Mouse (Mus musculus): ENCODE measurements around the gene Ctrb1. TPM values are rescaled to one million over a fixed set of nuclear protein-coding genes. Genes with fewer than 3 reads are reported as not detected.

Ctrb1 gene
- total RNA-seq, 2 experiments from 2014 or later: not detected

DNA sequence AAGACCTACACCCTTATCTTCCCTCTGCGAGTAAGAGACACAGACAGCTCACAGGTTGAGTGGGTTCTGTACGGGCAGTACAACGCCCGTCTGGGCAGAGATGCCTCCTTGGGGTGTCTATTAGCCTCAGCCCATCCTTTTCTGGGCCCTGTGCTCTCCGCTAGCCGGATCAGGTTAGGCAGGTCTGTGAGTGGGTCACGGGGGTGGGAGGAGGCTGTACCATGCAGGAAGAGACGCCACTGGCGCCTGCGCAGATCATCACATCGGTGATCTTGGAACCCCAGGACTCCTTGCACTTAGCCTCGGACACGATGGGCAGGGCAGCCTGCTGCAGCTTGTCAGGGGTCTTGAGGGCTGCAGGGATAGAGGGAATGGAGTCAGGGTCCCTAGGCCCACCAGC, 3.9 kb downstream of the Ctrb1 start:
- no peak for DNase-seq (ENCODE audit: low spot score in 2 of 2)

DNA sequence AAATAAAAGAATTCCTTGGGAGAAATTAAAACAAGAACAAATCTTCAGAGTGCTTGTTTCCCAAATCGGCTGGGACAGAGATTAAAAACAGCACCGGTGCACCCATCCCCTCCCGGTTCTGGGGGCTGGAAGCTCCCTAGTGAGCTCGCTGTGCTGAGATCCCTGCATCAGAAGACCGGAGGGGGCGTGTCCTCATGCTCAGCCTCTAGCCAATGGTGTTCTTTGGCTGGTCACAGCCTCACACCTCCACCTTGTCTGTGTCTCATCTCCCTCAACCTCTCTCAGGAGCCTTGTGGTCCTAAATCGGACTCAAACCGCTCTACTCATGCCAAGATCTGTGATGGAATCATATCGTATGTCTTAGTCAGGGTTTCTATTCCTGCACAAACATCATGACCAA, 8.3 kb downstream of the Ctrb1 start:
- no peak for DNase-seq (ENCODE audit: low spot score in 2 of 2)

DNA sequence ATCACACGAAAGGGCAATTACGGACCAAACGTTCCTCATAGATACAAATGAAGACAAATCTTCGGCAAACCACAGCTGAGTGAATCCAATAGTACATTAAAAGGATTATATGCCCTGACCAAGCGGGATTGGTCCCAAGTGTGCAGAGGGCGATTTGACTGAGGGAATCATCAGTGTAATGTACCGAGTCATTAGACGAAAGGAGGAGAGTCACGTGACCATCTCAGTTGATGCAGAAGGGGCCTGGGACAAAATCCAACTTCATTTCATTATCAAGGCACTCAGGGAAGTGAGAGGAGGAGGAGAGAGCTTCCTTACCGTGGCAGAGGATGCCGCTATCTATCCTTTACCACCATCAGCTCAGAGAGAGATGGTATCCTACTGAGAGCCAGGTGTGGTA, 9.7 kb downstream of the Ctrb1 start:
- no peak for DNase-seq (ENCODE audit: low spot score in 2 of 2)

DNA sequence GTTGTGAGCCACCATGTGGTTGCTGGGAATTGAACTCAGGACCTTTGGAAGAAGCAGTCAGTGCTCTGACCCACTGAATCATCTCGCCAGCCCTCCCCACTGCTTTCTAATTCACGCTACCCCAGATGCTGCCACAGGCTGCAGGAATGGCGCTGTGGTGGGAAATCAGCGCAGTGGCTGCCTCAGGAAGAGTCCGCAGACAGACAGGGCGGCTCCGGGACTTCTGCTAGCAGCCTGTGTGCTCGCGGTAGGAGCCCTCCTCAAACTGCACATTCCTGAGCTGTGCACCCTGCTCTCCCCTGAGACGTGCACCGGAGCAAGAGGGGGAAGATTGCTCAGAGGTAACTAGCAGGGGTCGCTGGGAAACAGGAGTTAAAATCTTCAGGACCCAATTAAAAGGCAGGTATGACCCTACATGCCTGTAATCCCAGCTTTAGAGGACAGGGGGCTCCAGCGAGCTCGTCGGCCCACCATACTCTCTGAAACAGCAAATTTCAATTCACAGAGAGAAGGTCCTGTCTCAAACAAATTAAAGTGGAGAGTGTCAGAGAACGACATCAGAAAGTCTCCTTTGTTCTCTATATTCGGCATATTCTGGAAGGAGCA, 10.3 kb downstream of the Ctrb1 start:
- DNase-seq (ENCODE audit: low spot score in 2 of 2): no peak

- peak; percentile 14 to 58 for DNase-seq (ENCODE audit: low spot score in 2 of 2)
These were observed 12.0 kb downstream of the Ctrb1 start for GRCm38 (mm10) chr8:111678848-111679247.

GRCm38 (mm10) chr8:111678111-111678510, 12.7 kb downstream of the Ctrb1 start:
- peak; percentile 46 to 77 for DNase-seq (ENCODE audit: low spot score in 2 of 2)

DNA sequence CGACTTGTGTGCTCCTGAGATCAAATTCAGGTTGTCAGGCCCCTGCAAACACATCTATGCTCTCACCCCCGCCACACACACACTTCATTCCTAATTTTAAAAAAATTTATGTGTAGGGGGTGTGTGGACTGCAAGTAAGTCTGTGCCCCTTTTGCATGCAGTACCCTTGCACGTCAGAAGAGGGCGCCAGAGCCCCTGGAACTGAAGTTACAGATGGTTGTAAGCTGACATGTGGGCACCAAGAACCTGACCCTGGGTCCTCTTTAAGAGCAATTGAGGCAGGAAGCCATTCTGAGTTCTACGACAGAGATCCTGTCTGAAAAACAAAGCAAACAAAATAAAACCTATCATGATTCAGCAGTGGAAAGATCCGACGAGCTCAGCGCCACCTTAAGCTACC, 14.6 kb downstream of the Ctrb1 start:
- DNase-seq (ENCODE audit: low spot score in 2 of 2): no peak

DNA sequence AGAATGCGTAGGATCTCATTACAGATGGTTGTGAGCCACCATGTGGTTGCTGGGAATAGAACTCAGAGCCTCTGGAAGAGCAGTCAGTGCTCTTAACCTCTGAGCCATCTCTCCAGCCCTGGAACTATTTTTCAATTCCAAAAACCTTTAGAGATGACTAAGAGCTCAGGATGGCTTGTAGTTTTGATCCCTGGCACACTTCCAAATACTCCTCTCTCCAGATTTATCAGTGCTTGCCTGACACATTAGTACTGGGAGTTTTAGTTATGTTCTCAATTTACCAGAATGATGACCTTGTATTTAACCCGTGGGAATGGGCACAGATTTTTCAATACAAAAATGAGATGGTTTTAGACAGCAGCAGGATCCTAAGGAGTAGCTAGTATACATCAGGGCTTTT, 24.1 kb downstream of the Ctrb1 start:
- no peak for DNase-seq (ENCODE audit: low spot score in 2 of 2)

- DNase-seq (ENCODE audit: low spot score in 2 of 2): peak; percentile 52 to 71
These were observed 28.3 kb downstream of the Ctrb1 start for GRCm38 (mm10) chr8:111662473-111662872.

DNA sequence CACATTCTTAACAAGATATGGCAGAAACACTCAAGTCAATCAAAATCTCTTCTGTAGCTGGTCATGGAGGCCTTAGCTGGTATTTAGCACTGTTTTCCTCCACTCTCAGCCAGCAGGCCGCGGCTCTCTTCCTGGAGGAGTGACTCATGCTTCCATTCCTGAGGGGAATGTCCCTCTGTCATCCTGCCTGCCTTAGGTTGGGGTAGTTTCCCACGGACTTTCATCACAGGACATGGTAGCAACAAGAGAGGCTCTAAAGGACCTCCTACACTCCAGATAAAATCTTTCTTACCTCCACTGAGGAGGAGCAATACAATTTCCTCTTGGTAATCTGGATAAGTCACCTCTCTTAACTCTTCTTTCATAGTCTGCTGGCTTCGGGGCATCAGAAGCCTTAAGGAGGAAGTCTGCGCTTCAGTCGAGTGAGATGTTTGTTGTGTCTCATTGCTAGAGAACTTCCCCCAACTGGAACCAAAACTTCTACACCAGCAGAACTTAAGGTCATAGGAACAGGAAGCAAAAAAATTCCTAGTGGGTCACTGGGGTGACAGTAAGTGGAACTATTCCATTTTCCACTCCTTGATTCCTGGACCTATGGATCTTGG, 31.9 kb downstream of the Ctrb1 start:
- DNase-seq (ENCODE audit: low spot score in 2 of 2): no peak

DNA sequence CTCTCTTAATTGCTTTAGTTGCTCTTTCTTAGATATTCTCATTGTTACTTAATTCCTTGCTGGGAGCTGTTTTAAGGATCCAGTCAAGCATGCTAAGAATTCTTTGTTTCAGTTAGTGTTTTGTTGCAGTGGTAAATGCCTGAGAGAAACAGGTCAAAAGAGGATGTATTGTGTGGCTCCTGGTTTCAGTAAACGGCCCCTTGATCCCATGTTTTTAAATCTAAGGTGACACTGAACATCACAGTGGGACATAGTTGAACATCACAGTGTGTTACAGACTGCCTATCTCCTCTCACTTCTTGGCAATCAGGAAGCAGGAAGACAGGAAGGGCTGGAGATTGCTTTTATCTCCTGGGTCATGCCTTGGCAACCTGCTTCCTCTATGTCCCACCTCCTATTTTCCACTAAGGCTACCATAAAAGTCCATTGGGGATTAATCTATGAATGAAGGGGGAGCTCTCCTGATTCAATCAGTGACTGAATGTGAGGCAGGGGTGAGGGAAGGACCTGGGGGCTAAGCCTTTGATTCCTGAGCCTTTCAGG, 33.4 kb downstream of the Ctrb1 start:
- DNase-seq (ENCODE audit: low spot score in 2 of 2): no peak

- no peak for DNase-seq (ENCODE audit: low spot score in 2 of 2)
These were observed 37.3 kb downstream of the Ctrb1 start for GRCm38 (mm10) chr8:111653524-111653923.

DNA sequence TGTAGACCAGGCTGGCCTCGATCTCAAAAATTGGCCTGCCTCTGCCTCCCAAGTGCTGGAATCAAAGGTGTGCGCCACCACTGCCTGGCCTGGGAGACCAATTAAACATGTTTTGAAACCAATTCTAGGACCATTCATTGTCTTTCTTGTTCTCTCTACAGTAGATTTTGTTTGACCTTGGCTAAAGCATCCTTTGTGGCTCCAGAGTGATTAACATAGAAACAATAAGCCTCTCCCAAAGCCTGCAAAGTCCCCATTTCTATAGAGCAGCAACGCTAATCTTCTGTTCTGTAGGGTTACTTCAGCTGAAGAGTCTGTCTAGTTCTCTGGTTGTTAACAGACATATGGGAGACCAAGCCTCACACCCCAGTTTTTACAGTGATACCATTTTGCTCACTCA, 40.2 kb downstream of the Ctrb1 start:
- no peak for DNase-seq (ENCODE audit: low spot score in 2 of 2)

DNA sequence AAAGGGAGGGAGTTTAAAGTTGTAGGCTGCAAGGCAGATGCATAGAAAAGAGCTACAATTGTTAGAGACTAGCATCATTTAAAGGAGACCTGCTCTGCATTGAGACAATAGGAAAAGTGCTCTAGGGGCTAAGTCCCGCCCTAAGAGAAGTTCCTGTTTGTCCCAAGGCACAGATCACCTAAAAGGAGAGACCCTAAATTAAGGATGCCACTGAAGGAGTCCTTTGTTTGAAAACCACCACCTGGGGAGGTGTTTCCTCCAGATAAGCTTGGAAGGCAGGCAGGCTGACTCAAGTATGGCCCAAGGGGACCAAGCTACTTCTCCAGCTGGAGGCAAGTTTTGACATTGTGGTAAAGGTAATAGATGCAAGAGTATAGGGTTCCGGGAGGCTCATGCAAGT, 42.0 kb downstream of the Ctrb1 start:
- no peak for DNase-seq (ENCODE audit: low spot score in 2 of 2)

- DNase-seq (ENCODE audit: low spot score in 2 of 2): no peak
These were observed 45.1 kb downstream of the Ctrb1 start for GRCm38 (mm10) chr8:111645715-111646114.

GRCm38 (mm10) chr8:111644286-111645051, 46.3 kb downstream of the Ctrb1 start:
- DNase-seq (ENCODE audit: low spot score in 2 of 2): peak in 1 of 2 experiments; percentile 33

- peak; percentile 93 to 96 for DNase-seq (ENCODE audit: low spot score in 2 of 2)
These were observed 47.3 kb downstream of the Ctrb1 start, which contains the start of gene Zfp1 for GRCm38 (mm10) chr8:111643264-111644141. Gene Zfp1, plus strand, starts transcription at chr8:111643401.

- DNase-seq (ENCODE audit: low spot score in 2 of 2): no peak
These were observed 47.9 kb downstream of the Ctrb1 start for GRCm38 (mm10) chr8:111642939-111643263.

DNA sequence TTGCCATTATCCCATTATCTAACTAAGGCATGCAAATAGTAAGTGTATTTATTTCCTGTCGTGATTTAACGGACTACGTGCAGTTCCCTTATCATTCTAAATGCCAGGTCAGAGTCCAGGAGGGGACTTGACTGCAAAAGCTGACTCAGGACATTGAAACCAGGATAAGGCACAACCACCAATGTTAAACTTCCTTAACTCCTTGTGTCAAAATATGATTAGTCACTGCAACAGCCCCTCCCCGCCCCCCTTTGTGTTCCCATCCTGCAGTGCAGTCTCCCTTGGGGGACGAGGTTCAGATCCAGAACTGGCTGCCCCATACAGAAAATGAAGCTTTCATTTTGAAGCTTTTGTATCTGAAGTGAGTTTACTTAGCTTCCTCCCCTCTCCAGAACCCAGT, 48.3 kb downstream of the Ctrb1 start:
- no peak for DNase-seq (ENCODE audit: low spot score in 2 of 2)

GRCm38 (mm10) chr8:111641064-111641463, 49.7 kb downstream of the Ctrb1 start:
- DNase-seq (ENCODE audit: low spot score in 2 of 2): no peak

DNA sequence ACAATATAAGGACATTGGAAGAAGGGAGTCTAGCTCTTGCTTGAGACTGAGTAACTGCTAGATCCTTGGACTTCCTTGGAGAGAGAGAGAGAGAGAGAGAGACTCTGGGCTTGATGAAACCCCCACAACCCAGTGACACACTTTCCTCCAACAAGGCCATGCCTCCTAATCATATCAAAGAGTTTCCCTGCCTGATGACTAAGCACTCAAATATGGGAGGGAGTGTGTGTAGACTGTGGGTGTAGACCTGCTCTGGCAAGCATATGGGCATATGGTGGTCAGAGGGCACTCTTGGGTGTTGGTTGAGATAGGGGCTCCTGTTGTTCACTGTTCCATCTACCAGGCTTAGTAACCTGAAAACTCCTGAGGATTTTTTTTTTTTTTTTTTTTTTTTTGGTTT, 52.7 kb downstream of the Ctrb1 start:
- no peak for DNase-seq (ENCODE audit: low spot score in 2 of 2)

All from layer of hippocampus, postnatal 14 days (tissue).